Mouse (Mus musculus): Measurements from ENCODE around the gene Sipa1l1. TPM values are rescaled to one million over a fixed set of nuclear protein-coding genes. Genes with fewer than 3 reads are reported as not detected.
A peak's percentile ranks its signal among the peaks of the same experiment; 100 is the strongest.

The Sipa1l1 gene
- polyA plus RNA-seq, 1 experiment, result 35.1 TPM

DNA sequence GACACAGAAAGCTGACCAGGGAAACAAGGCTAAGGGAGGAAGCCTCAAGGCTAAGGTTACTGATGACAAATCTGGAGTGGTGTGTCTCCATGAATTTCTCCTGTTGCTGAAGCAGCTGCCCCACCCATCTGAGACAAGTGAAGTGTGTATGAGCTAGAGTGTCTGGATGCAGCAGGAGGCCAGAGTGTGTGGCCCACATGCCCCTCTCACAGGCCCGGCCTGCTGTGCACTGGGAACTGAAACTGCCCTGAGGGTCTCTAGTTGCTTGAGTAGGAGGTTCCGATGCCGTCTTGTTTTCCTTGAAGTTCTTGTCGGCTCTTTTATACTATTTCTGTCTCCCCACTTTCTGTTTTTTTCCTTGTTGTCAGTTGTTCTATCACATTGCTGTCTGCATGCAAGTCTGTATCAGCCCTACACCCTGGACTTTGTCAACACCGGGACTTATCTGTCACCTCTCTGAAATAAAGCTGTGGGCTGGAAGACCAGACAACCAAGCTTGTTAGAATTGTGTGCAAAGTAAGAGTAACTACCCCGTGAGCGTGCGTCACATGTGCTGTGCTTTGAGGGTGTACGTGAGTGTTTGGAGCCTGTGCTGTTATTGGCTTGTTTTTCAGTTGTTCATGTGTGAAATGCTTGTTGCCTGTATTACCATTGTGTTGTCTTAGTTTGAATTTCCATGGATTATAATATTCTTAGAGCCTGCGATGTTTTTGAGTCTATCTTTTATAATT lies 186.5 kb downstream of the Sipa1l1 start:
- Histone ChIP-seq H3K27me3 (ENCODE audit: control insufficient read depth, insufficient read depth, low read length) (no peaks in the 10 kb centered on the region), H3K27ac (ENCODE audit: insufficient read depth, low read length) (no peak overlapping the region)

DNA sequence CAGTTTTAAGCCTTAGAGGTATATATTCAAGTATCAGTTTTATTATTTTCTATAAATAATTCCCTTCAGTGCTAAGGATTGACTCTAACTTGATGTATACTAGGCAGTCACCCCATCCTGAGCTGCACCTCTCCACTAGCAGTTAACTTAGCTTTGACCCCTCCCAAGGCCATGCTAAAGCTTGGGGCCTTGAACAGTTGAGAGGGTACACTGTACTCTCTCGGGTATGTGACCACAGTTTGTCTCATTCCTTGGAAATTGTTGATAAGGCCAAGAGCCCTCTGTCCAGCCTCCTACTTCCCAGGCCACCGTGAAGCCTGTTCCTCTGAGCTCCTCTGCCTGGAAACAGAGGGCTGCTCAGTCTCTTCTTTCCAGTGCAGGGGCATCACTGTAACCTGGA lies 187.4 kb downstream of the Sipa1l1 start:
- no peak overlapping the region for H3K27ac ChIP-seq (ENCODE audit: insufficient read depth, low read length)
- DNase-seq, result no peak
- H3K27me3 ChIP-seq (ENCODE audit: control insufficient read depth, insufficient read depth, low read length), result no peaks in the 10 kb centered on the region
- WGBS, result 76% methylated on average over 2 of the region's 2 CpGs
- H3K4me3 ChIP-seq (replicated peaks; ENCODE audit: insufficient read depth, low read depth, low read length), result no peak overlapping the region
- TF ChIP-seq POLR2A (IDR thresholded peaks at IDR 0.05; ENCODE audit: borderline replicate concordance, insufficient read depth, low read length) (no peak), CTCF (IDR thresholded peaks at IDR 0.05; ENCODE audit: borderline replicate concordance, insufficient read depth, low read depth, low read length) (no peak)
- H3K4me1 ChIP-seq (ENCODE audit: control insufficient read depth, insufficient read depth, low read length), result no peaks in the 10 kb centered on the region

More for the DNA sequence above, 186.5 kb downstream of the Sipa1l1 start:
- no peak for TF ChIP-seq POLR2A (IDR thresholded peaks at IDR 0.05; ENCODE audit: borderline replicate concordance, insufficient read depth, low read length)
- no peak for TF ChIP-seq CTCF (IDR thresholded peaks at IDR 0.05; ENCODE audit: borderline replicate concordance, insufficient read depth, low read depth, low read length)
- DNase-seq, result no peak
- Histone ChIP-seq H3K4me3 (replicated peaks; ENCODE audit: insufficient read depth, low read depth, low read length) (no peak overlapping the region), H3K4me1 (ENCODE audit: control insufficient read depth, insufficient read depth, low read length) (no peaks in the 10 kb centered on the region)
- WGBS, result 86% methylated on average over 10 of the region's 10 CpGs

DNA sequence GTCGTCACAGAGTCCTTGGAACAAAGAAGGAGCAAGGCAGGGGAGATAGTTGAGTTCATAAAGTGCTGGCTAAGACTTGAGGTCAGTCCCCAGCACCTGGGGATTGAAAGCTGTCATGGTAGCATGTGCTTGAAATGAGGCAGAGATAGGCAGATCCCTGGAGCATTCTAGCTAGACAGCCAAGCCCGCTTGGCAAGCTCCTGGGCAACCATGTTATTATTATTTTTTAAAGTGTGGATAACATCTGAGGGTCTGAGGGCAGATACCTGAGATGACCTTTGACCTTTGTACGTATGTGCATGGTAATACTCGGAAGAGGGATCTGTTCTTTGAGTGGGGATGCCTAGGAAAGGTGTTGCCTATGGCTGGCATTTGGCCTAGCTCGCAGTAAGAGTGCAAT lies 188.3 kb downstream of the Sipa1l1 start:
- no peaks in the 10 kb centered on the region for H3K27me3 ChIP-seq (ENCODE audit: control insufficient read depth, insufficient read depth, low read length)
- WGBS, result 87% methylated on average over 5 of the region's 5 CpGs
- H3K4me3 ChIP-seq (replicated peaks; ENCODE audit: insufficient read depth, low read depth, low read length), result no peak overlapping the region
- no peak for DNase-seq
- no peak for TF ChIP-seq POLR2A (IDR thresholded peaks at IDR 0.05; ENCODE audit: borderline replicate concordance, insufficient read depth, low read length)
- no peak for TF ChIP-seq CTCF (IDR thresholded peaks at IDR 0.05; ENCODE audit: borderline replicate concordance, insufficient read depth, low read depth, low read length)
- H3K4me1 ChIP-seq (ENCODE audit: control insufficient read depth, insufficient read depth, low read length), result no peaks in the 10 kb centered on the region; the same call in 1 of the 2 replicates
- no peak overlapping the region for H3K27ac ChIP-seq (ENCODE audit: insufficient read depth, low read length)

DNA sequence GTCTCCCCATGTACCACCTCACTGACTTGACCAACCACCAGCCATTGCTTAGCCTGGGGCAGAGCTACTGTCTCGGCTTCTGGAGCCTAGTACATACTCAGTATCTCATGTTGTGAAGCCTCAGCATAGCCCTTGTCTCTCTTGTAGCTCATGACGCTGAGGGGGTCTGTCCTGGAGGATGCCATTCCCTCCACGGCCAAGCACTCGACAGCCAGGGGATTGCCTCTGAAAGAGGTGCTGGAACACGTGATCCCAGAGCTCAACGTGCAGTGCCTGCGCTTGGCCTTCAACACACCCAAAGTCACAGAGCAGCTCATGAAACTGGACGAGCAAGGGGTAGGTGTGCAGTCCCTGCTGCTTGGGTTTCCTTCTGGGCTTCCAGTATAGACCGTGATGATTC lies 193.7 kb downstream of the Sipa1l1 start:
- no peak for DNase-seq
- Histone ChIP-seq H3K4me3 (replicated peaks; ENCODE audit: insufficient read depth, low read depth, low read length) (no peak overlapping the region), H3K27ac (ENCODE audit: insufficient read depth, low read length) (no peak overlapping the region), H3K4me1 (ENCODE audit: control insufficient read depth, insufficient read depth, low read length) (peaks cover 1% of the 10 kb centered on the region), H3K27me3 (ENCODE audit: control insufficient read depth, insufficient read depth, low read length) (no peaks in the 10 kb centered on the region)
- 93% methylated on average over 9 of the region's 9 CpGs for WGBS
- no peak for TF ChIP-seq CTCF (IDR thresholded peaks at IDR 0.05; ENCODE audit: borderline replicate concordance, insufficient read depth, low read depth, low read length)
- no peak for TF ChIP-seq POLR2A (IDR thresholded peaks at IDR 0.05; ENCODE audit: borderline replicate concordance, insufficient read depth, low read length)

DNA sequence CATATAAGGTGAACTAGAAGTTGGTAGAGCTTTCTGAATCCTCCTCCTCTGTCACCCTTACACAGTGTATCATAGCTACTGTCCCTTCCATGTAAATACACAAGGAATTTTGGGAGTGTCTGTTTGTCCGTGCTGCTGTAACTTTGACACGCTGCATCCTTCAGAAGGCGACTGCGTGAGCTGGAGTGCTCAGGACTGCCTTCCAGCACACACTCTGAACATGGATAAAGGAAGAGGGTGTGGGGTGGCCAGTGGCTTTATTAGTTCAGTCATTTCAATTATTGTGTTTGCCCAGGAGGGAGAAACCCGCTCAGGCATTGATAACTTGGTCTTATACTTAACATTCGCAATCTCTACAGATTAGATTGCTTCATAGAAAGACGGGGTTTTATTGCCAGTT lies 195.1 kb downstream of the Sipa1l1 start:
- Histone ChIP-seq H3K27me3 (ENCODE audit: control insufficient read depth, insufficient read depth, low read length) (no peaks in the 10 kb centered on the region), H3K27ac (ENCODE audit: insufficient read depth, low read length) (no peak overlapping the region), H3K4me1 (ENCODE audit: control insufficient read depth, insufficient read depth, low read length) (peaks cover 7% of the 10 kb centered on the region), H3K4me3 (replicated peaks; ENCODE audit: insufficient read depth, low read depth, low read length) (no peak overlapping the region)
- no peak for DNase-seq
- WGBS, result 97% methylated on average over 7 of the region's 7 CpGs
- TF ChIP-seq POLR2A (IDR thresholded peaks at IDR 0.05; ENCODE audit: borderline replicate concordance, insufficient read depth, low read length), result no peak

DNA sequence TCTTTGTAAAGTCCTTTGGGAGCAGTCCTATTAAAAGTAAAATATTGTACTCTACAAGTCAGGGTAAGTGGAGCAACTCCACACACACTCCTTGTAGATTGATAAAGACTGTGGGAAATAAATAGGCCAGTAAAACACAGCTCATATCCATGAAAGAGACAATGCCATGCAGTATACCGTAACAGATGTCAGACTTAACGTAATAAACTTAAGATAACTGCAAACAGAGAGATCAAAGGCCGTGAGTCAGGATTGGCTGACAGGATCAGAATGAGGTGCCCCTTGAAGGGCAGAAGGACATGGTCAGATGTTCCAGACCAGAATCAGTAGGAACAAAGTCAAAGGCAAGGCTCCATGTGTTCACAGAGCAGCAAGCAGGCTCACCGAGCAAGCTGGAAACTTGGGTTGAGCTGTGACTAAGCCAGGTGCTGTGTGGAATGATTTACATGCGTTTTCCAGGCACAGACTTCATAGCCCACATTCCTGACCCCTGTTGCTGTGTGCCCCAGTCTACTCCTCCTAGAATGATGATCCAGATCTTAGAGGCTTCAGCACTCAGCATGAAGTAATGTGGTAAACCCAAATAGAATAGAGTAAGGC lies 196.3 kb downstream of the Sipa1l1 start:
- peaks cover 10% of the 10 kb centered on the region for H3K4me1 ChIP-seq (ENCODE audit: control insufficient read depth, insufficient read depth, low read length)
- H3K27me3 ChIP-seq (ENCODE audit: control insufficient read depth, insufficient read depth, low read length), result no peaks in the 10 kb centered on the region
- no peak overlapping the region for H3K27ac ChIP-seq (ENCODE audit: insufficient read depth, low read length)
- TF ChIP-seq CTCF (IDR thresholded peaks at IDR 0.05; ENCODE audit: borderline replicate concordance, insufficient read depth, low read depth, low read length), result no peak
- TF ChIP-seq POLR2A (IDR thresholded peaks at IDR 0.05; ENCODE audit: borderline replicate concordance, insufficient read depth, low read length), result no peak
- H3K4me3 ChIP-seq (replicated peaks; ENCODE audit: insufficient read depth, low read depth, low read length), result no peak overlapping the region
- WGBS, result 72% methylated on average over 5 of the region's 5 CpGs
- no peak for DNase-seq

DNA sequence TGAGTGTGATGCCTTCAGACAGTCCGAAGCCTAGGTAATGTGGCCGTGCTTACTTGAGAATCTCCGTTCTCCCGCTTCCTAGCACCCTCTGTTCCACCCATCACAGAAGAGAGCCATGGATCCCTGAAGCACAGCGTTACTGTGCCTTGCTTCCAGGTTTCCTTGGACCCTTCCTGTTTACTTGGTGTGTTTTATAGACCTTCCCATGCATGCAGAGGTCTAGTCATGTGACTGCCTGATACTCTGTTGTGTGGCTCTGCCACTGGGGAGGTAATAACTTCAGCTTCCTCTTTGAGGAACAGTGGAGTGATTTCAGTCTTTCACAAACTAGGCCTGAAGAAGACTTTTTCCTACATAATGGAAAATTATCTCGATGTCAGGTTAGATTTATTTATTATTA lies 197.6 kb downstream of the Sipa1l1 start:
- Histone ChIP-seq H3K4me3 (replicated peaks; ENCODE audit: insufficient read depth, low read depth, low read length) (no peak overlapping the region), H3K27ac (ENCODE audit: insufficient read depth, low read length) (no peak overlapping the region), H3K27me3 (ENCODE audit: control insufficient read depth, insufficient read depth, low read length) (no peaks in the 10 kb centered on the region), H3K4me1 (ENCODE audit: control insufficient read depth, insufficient read depth, low read length) (peaks cover 10% of the 10 kb centered on the region)
- DNase-seq, result no peak
- no peak for TF ChIP-seq POLR2A (IDR thresholded peaks at IDR 0.05; ENCODE audit: borderline replicate concordance, insufficient read depth, low read length)
- no peak for TF ChIP-seq CTCF (IDR thresholded peaks at IDR 0.05; ENCODE audit: borderline replicate concordance, insufficient read depth, low read depth, low read length)
- 95% methylated on average over 6 of the region's 6 CpGs for WGBS

DNA sequence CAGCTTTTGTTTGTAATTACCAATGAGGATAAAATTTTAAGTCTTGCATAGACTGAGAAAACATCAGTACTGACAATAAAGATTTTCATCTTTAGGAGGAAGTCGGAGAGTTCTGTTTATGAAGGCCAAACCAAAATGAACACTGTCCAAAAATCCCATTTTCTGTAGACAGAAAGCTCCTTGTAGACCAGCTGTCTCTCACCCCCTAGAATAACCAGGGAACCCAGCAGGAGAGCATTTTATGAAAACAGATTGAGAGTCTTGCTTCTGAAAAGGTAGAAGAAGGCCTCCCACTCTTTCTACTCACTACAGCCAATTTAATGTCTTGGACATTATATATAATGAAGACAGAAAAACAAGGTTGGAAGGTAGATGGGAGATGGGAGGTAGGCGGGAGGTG lies 198.2 kb downstream of the Sipa1l1 start:
- Histone ChIP-seq H3K4me1 (ENCODE audit: control insufficient read depth, insufficient read depth, low read length) (peaks cover 10% of the 10 kb centered on the region), H3K27ac (ENCODE audit: insufficient read depth, low read length) (no peak overlapping the region), H3K27me3 (ENCODE audit: control insufficient read depth, insufficient read depth, low read length) (no peaks in the 10 kb centered on the region), H3K4me3 (replicated peaks; ENCODE audit: insufficient read depth, low read depth, low read length) (no peak overlapping the region)
- DNase-seq, result peak in 1 of 2 experiments; percentile 40
- TF ChIP-seq POLR2A (IDR thresholded peaks at IDR 0.05; ENCODE audit: borderline replicate concordance, insufficient read depth, low read length), result no peak
- WGBS, result 49% methylated on average over 2 of the region's 2 CpGs

Data from cerebellum, adult 2 months (tissue).